ENCODE assay signal across 14 mouse cellular contexts in genomic region chr12:86482029-86482428, GRCm38 (mm10).
"Had no signal": no experiment of that assay in that cellular context is flagged by ENCODE, and none has a peak within 500 bp of the region (broad histone marks: within the 10 kb centered on the region; RNA-seq: fewer than 3 reads in every experiment).

No protein-coding gene starts in this region.

- H3K27me3 ChIP-seq: limb, embryonic 12.5 days had no signal

- ATAC-seq: liver, embryonic 12.5 days had no signal

- H3K4me3 ChIP-seq: layer of hippocampus, adult 2 months; limb, embryonic 12.5 days; liver, embryonic 12.5 days; midbrain, embryonic 10.5 days; myocyte; neural tube, embryonic 15.5 days had no signal

- H3K4me1 ChIP-seq: liver, embryonic 12.5 days; neural tube, embryonic 15.5 days had no signal

- H3K4me2 ChIP-seq: limb, embryonic 12.5 days; liver, embryonic 12.5 days; neural tube, embryonic 15.5 days had no signal

- H3K9me3 ChIP-seq: limb, embryonic 12.5 days; liver, embryonic 12.5 days; midbrain, embryonic 10.5 days; neural tube, embryonic 15.5 days had no signal

- H3K9ac ChIP-seq: limb, embryonic 12.5 days; liver, embryonic 12.5 days; neural tube, embryonic 15.5 days had no signal

- DNase-seq: kidney, adult 9 months; kidney, postnatal 36 days; lung, postnatal 36 days; midbrain, embryonic 14.5 days; right cerebral cortex, adult 18-20 months; right cerebral cortex, postnatal 25 days; thymus, postnatal 4 days had no signal

- H3K36me3 ChIP-seq: limb, embryonic 12.5 days; liver, embryonic 12.5 days; midbrain, embryonic 10.5 days; neural tube, embryonic 15.5 days had no signal

- H3K27ac ChIP-seq: kidney, postnatal 0 days; layer of hippocampus, adult 2 months; limb, embryonic 12.5 days; liver, embryonic 12.5 days; midbrain, embryonic 10.5 days; neural tube, embryonic 15.5 days had no signal
